Mouse (Mus musculus) gastrocnemius, postnatal 10 days (tissue): ENCODE results near the gene Rassf2. TPM values are rescaled to one million over a fixed set of nuclear protein-coding genes. Genes with fewer than 3 reads are reported as not detected.
A peak's percentile ranks its signal among the peaks of the same experiment; 100 is the strongest.

ENCODE experiments used
- DNase-seq: peaks from one replicate; pipeline ENCODE4 v3.0.0; 2021; ENCODE audit warnings: mixed read lengths
- total RNA-seq, 2 experiments: library from RNA; stranded (reverse); gene quantifications; 2 replicates each; pipeline ENCODE4 v1.2.3; 2021

Rassf2 gene
- total RNA-seq, 2 experiments from 2014 or later = 16.1 to 22.0 TPM

DNA sequence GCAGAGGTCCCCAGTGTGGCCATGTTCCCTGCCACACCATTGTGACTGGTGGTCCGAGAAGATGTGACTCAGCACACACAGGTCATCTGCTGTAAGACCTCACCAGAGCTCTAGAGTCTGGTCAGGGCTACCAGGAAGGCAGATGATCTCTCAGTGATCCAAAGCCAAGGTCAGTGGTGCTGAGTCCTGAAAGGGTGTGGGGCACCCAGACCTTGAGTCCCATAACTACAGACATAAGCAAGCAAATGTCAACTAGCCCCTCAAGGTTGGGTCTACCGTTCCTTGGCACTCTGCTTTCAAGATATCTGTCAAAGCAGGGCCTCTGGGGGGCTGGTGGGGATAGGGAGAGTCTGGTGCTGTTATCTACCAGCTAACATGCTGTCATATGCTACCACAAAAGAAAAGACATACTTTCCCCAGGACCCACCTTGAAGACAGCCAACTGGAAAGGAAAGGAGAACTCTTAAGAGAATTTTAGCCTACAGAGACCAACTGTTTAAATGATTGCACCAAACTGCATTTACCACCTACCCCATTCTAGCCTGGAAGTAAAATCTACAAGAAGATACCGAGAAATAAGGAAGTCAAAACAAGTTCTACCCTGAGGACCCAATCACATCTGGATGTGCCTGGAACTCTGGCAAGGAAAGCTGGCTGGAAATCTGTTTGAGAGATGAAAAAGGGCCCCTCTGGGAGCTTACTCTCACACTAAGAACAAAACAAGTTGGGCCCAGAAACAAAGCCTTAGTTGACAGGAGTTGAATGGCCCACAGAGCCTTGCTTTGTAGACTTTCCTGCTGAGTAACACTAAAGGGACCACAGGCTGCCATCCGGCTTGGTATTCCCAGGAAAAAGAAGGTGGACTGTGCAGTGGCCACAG, 4.8 kb upstream of the Rassf2 start:
- no peak for DNase-seq

DNA sequence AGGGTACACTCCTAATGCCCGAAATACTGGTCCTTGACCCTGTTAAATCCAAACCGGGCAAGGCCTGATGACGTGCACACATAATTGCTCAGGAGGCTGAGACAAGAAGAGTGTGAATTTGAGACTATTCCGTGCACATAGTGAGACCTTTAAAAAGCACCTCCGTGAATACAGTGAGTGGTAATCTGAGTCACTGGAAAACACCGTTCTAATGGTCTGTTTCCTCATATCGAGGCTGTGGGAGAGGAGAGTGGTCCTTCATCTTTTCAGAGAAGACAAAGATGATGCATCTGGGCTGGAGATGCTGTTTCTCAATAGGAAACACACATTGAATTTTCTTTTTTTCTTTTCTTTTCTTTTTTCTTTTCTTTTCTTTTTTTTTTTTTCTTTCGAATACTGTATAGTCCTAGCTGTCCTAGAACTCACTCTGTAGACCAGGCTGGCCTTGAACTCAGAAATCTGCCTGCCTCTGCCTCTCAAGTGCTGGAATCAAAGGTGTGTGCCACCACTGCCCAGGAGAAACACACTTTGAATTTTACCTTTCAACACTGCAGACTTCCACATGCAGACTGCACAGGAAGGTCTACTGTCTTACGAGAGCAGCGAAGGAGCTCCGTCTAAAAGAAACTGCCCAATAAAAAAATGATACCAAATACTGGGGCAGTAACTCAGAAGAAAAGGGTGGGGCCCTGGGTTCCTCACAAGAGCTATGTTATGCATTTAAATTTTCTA, 1.5 kb upstream of the Rassf2 start:
- DNase-seq = no peak

- peak; percentile 35 for DNase-seq
Measured at GRCm38 (mm10) chr2:132030418-132031363, 633 bp upstream of the Rassf2 start.

GRCm38 (mm10) chr2:132028894-132029605, 1.0 kb downstream of the Rassf2 start:
- DNase-seq = no peak

DNA sequence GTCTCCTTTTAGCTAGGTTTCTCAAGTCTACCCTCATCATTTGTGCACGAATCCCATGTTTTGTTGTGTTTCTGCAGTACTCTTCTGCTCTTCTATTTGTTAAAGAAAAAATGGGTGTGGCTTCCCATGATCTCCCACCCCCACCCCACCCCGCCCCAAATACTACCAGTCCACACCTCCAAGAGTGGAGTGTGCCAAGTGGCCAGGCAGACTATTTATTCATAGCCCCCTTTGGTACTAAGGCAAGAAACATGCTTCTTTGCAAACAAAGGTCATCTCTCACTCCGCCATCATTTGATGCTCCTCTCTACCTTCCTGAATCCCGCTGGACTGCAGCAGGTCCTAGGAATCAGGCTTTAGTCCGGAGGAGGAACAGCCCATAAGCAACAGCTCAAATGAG, 2.0 kb downstream of the Rassf2 start:
- no peak for DNase-seq

DNA sequence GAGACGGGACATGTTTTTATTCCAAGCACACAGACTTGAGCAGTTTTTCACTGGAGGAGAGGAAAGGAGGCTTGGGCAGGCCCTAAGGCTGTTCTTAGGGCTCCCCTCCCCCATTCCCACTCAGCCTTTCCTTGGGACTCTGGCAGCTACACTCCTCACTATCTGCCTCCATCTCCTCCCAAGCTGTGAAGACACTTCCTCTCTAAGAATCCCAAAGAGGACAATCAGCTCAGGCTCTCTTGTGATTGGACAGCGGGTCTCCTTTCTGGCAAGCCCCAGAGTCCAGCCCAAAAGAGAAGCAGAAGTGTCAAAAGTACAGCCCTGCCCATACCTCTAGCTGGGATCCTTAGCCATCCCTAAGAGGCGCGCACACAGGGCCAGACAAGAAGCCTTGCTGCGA, 2.7 kb downstream of the Rassf2 start:
- DNase-seq = no peak

- DNase-seq = no peak
Measured at GRCm38 (mm10) chr2:132024028-132024427, 6.0 kb downstream of the Rassf2 start.

- no peak for DNase-seq
Measured at GRCm38 (mm10) chr2:132022621-132023020, 7.4 kb downstream of the Rassf2 start.

DNA sequence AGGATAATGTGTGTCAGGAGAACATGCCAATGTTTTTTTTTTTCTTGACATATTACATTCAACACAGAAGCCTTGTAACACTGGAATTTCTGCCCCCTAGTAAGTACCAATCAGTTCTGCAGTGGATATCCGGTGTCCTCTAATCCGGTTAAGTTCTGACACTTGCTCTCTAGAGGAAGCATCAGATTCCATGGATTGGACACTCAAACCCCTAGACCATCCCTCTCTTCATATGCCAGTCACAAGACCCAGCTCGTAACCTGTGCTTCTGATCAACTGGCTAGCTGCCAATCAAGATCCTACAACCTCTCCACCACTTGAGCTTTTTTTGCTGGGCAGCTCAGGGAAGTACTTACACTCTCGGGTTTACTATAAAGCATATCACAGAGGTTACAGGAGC, 8.4 kb downstream of the Rassf2 start:
- DNase-seq = no peak

DNA sequence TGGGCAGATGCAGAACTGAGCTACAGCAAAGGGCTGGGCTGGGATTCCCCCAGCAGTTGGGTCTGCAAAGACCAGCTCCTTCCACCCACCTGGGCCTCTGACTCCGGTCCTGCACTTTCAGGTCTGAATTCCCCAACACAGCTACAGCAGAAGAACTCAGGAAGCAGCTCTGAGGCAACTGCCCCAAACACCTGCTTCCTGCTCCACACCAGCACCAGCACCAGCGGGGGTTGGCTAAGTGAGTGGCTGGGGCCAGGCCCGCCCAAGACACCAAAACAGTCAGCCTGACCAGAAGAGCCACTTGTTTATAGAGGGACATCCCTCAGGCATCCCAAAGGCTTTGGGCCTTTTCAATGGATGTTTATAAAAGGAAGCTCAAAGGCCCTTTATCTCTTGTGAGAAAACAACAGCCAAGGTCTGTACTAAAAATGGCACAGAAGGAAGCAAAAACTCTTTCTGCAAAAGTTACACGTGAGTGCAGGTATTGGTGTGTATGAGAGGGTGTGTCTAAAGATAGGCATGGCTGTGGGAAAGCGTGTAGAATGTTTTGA, 9.0 kb downstream of the Rassf2 start:
- no peak for DNase-seq

- DNase-seq = no peak
Measured at GRCm38 (mm10) chr2:132020420-132020819, 9.6 kb downstream of the Rassf2 start.

GRCm38 (mm10) chr2:132019372-132019811, 10.7 kb downstream of the Rassf2 start:
- DNase-seq = no peak

GRCm38 (mm10) chr2:132018156-132018555, 11.9 kb downstream of the Rassf2 start:
- no peak for DNase-seq

DNA sequence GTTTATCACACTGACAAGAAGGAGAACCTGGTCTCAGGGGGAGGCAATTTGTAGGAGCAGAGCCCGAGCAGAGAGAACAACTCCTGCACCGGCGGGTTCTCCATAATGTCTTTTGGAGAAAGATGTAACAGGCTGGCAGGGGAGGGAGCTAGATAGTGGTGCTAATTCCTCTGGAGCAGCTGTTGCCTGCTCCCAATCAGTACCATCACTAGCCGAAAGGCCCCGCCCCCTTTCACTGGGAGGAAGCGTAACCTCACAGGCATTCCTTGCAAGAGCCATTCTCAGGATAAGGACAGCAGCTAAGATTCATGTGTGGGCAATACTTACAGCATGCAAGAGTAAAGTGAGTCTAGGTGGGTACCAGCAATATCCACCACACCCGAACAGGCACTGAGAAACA, 12.4 kb downstream of the Rassf2 start:
- no peak for DNase-seq

DNA sequence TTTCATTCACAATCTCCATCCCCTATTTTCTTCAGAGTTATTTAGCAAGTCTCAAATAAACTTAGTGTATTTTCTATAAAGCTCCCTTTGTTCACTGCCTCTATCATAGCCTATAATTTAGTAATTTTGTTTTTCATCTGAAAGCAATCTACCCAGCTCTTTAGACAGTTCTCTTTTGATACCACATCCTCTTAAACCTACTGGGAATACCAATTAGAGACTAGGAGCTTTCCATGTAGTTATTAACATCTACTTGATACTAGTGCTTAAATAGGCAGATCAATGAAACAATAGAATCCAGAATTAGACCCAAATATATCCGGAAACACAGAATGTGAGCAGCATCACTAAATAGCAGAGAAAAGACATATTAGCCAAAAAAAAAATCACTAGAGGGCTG, 14.0 kb downstream of the Rassf2 start:
- DNase-seq = no peak

- no peak for DNase-seq
Measured at GRCm38 (mm10) chr2:132013152-132013551, 16.9 kb downstream of the Rassf2 start.

DNA sequence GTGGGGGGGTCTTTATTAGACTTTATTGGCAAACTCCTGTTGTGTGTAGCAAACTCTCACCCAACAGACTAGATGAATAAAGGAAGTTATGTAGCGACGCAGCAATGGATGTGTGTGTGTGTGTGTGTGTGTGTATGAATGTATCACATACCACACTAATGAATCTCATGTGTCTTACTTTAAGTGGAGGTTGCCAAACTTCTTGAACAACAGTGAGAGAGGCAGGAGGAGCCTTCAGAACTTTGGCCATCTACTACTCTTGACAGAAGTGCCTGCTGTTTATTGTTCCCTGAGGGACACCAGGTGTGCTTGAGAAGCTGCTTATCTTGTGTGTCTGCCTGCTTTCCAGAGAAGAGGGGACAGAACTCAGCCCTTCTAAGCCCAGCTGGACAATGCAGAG, 19.3 kb downstream of the Rassf2 start:
- DNase-seq = no peak

GRCm38 (mm10) chr2:132008186-132008585, 21.9 kb downstream of the Rassf2 start:
- no peak for DNase-seq

- DNase-seq = no peak
Measured at GRCm38 (mm10) chr2:132007475-132007819, 22.6 kb downstream of the Rassf2 start.

- peak; percentile 72 for DNase-seq
Measured at GRCm38 (mm10) chr2:132006561-132007474, 23.2 kb downstream of the Rassf2 start.
